Mouse (Mus musculus) kidney, embryonic 16.5 days (tissue): ENCODE measurements around the gene Tm2d3. TPM values are rescaled to one million over a fixed set of nuclear protein-coding genes. Genes with fewer than 3 reads are reported as not detected.

Source experiments
- ATAC-seq: fragments of 200-750 bp; cut with Nextera tagmentation; 2 replicates; pipeline ENCODE4 v1.8.0; 2017; ENCODE audit warnings: moderate TSS enrichment; ENCODE audit not compliant: low FRiP score, low TSS enrichment
- H3K27ac ChIP-seq: fragments of 300-500 bp; sonication (generic); 2 replicates; pipeline ENCODE4 v1.5.1; 2014; ENCODE audit warnings: low read length
- H3K27me3 ChIP-seq: fragments of 300-500 bp; sonication (generic); 2 replicates; pipeline ENCODE4 v1.6.1; 2014; ENCODE audit warnings: low read length, control low read depth, mixed read lengths; ENCODE audit not compliant: insufficient read depth
- H3K36me3 ChIP-seq: fragments of 300-500 bp; sonication (generic); 2 replicates; pipeline ENCODE4 v1.6.1; 2014; ENCODE audit warnings: low read length, control low read depth, mixed read lengths; ENCODE audit not compliant: insufficient read depth
- H3K4me1 ChIP-seq: fragments of 300-500 bp; sonication (generic); 2 replicates; pipeline ENCODE4 v1.6.1; 2014; ENCODE audit warnings: low read length, control low read depth, mixed read lengths; ENCODE audit not compliant: insufficient read depth
- H3K4me2 ChIP-seq: fragments of 300-500 bp; sonication (generic); replicated peaks from 2 replicates; pipeline ENCODE4 v1.6.1; 2014; ENCODE audit warnings: low read depth, low read length
- H3K4me3 ChIP-seq: fragments of 300-500 bp; sonication (generic); 2 replicates; pipeline ENCODE4 v1.5.1; 2014; ENCODE audit warnings: mild to moderate bottlenecking, low read length
- H3K9ac ChIP-seq: fragments of 300-500 bp; sonication (generic); replicated peaks from 2 replicates; pipeline ENCODE4 v1.6.1; 2014; ENCODE audit warnings: low read length
- H3K9me3 ChIP-seq: fragments of 300-500 bp; sonication (generic); 2 replicates; pipeline ENCODE4 v1.6.1; 2016; ENCODE audit warnings: low read length, control low read depth
- WGBS: fragments of 180-500 bp; shearing (Covaris S2); extraction: QIAGEN DNeasy Blood & Tissue Kit; methylation state at CpG from one replicate; pipeline ENCODE4 v1.1.7; 2014; 5-methylcytosine and 5-hydroxymethylcytosine counted together
- polyA plus RNA-seq: library from polyadenylated mRNA; unstranded; fragments of >200 nt; fragmentation: Nextera tagmentation; extraction: Ambion mirVana; gene quantifications from 2 replicates; pipeline ENCODE4 v1.2.1, GENCODE M21; 2015

Gene Tm2d3
- 103 and 107 TPM in 2 replicates for polyA plus RNA-seq

DNA sequence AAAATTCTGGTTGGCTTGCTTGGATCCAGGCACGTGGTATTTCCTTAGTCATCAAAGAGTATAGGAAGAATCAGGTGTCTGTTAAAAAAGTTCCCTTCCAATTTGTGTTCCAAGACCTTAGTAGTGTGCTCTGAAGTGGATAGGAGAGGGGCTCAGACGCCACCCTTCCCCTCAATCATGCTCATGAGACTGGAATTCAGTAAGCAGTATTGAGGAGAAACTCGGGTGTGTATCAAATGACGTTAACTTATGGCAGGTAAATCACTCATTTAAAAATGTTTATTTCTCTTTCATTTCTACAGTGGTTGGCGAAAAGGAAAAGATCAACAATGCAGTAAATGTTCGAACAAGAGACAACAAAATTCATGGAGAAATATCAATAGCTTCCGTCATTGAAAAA lies at the start of gene Tm2d3:
Gene Tm2d3 (plus strand): TSS at position 301 of the 400 bp plus-strand sequence.
- Histone ChIP-seq H3K27ac (no peak within 1 kb of the TSS), H3K4me1 (peaks cover 19% of the 10 kb centered on the region), H3K9ac (no peak within 1 kb of the TSS), H3K36me3 (peaks cover 7% of the 10 kb centered on the region), H3K4me2 (no peak within 1 kb of the TSS), H3K9me3 (no peaks in the 10 kb centered on the region), H3K4me3 (no peak within 1 kb of the TSS), H3K27me3 (no peaks in the 10 kb centered on the region)
- WGBS: 85% methylated on average over 7 of the region's 7 CpGs
- ATAC-seq: no peak

DNA sequence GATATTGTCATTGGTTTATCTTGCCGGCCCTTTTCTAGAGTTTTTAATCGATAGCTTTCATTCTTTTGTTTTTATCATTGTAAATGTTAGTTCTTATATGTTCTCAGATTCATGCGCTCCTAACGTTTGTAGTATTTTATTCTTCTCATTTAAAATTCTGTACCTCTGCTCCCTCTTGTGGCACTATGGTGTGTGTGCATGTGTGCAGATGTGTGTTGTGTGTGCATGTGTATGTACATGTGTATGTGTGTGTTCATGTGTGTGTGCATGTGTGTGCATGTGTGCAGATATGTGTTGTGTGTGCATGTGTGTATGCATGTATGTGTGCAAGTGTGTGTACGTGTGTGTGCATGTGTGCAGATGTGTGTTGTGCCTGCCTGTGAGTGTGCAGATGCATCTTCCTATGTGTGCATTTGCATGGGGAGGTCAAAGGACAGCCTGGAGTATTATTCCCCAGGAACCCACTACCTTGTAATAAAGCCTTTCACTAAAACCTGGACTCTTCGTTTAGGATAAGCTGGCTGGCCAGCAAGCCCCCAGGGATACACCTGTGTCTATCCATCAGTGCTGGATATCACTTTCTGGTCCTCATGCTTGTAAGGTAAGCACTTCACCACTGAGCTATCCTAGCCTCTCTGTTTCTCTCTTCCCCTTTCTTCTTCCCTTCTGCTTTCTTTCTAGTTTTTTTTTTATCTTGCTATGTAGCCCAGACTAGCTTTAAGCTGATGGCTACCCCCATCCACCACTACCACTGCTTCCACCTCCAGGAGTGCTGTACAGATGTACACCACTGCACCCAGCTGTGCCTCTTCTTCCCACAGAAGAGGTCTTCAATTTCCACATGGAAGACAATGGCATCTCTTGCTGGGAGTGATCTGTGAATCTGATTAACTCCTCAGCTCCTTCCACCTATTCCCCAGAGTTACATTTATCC lies 48.3 kb upstream of the Tm2d3 start:
- Histone ChIP-seq H3K4me1 (peaks cover 7% of the 10 kb centered on the region; the same call in 1 of the 2 replicates), H3K9me3 (no peaks in the 10 kb centered on the region)
- 73% methylated on average over 6 of the region's 6 CpGs for WGBS

DNA sequence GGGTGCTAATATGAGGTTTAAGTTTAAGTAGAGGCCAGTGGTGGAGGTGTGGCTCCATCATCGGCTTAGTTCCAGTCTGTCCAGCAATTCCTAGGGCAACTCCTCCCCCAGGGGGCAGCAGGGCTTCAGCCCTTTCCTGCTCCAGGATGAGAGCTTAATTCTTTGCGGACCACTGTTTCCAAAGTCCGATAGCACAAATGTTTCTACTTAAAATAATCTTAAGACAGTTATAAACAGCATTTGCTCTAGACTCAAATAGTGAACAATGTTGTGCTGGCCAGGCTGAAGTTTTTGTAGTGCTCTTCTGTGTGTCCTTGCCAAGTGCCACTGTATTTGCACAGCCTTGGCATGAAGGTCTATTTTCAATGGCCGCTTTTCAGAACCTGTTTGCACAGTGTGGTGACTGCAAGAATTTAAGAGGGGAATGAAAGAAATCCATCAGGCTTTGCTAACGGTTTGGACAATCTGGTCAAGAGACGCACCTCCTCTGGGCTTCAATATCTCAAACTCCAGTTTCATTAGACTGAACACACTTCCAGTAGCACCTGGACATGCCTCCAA lies 47.0 kb upstream of the Tm2d3 start:
- Histone ChIP-seq H3K27ac (no peak overlapping the region), H3K4me2 (peak overlapping the region; percentile 87), H3K4me1 (peaks cover 7% of the 10 kb centered on the region; the same call in 1 of the 2 replicates), H3K27me3 (peaks cover 7% of the 10 kb centered on the region), H3K9me3 (no peaks in the 10 kb centered on the region), H3K9ac (no peak overlapping the region), H3K36me3 (peaks cover 11% of the 10 kb centered on the region), H3K4me3 (peak overlapping the region; percentile 74)
- 27% methylated on average over 6 of the region's 6 CpGs for WGBS
- peak; percentile 11; the same call in 1 of the 2 replicates for ATAC-seq

More for the DNA sequence above, 48.3 kb upstream of the Tm2d3 start:
- Histone ChIP-seq H3K4me2 (no peak overlapping the region), H3K27ac (no peak overlapping the region), H3K27me3 (peaks cover 7% of the 10 kb centered on the region), H3K36me3 (0 out of 2 replicates have a peak, but pooled peaks cover 3% of the 10 kb centered on the region), H3K4me3 (no peak overlapping the region), H3K9ac (no peak overlapping the region)
- no peak for ATAC-seq

DNA sequence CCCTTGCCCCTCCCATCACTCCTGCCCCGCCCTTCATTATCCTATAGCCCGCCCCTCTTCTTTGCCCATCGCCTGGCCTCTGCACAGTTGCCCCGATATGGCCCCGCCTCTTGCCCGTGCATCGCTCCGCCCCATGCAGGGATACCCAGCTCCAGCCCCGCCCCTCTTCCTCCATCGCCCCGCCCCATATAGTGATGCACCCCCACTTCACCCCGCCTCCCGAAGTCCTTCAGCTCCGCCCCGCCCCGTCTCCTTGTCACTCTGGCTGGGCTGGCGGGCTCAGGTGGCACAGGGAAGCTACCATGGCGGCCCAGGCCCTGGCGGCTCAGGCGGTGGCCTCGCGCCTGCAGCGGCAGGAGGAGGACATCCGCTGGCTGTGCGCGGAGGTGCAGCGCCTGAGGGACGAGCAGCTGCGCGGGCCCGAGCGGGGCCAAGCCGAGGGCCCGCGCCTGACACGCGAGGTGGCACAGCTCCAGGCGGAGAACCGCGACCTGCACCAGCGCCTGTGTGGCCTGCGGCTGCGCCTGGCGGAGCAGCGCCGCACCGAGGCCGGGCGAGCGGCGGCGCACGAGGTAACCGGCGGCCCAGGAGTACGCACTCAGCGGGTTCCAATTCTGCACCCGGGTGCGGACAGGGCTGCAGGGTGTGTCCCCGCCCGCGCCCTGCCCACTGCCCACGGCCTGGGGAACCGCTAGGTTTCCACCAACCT lies 46.2 kb upstream of the Tm2d3 start, which contains the start of gene Tarsl2:
Gene Tarsl2 (plus strand): TSS at position 256 of the 709 bp plus-strand sequence.
- peaks cover 7% of the 10 kb centered on the region for H3K27me3 ChIP-seq
- H3K9me3 ChIP-seq: no peaks in the 10 kb centered on the region; the same call in 1 of the 2 replicates
- ATAC-seq: peak; percentile 97
- peak within 1 kb of the TSS; percentile 74 for H3K4me3 ChIP-seq
- H3K4me1 ChIP-seq: peaks cover 7% of the 10 kb centered on the region; the same call in 1 of the 2 replicates
- H3K9ac ChIP-seq: peak within 1 kb of the TSS; percentile 84
- H3K4me2 ChIP-seq: peak within 1 kb of the TSS; percentile 87
- H3K36me3 ChIP-seq: peaks cover 17% of the 10 kb centered on the region
- WGBS: under 1% methylated on average over 59 of the region's 64 CpGs
- H3K27ac ChIP-seq: peak within 1 kb of the TSS; percentile 78

DNA sequence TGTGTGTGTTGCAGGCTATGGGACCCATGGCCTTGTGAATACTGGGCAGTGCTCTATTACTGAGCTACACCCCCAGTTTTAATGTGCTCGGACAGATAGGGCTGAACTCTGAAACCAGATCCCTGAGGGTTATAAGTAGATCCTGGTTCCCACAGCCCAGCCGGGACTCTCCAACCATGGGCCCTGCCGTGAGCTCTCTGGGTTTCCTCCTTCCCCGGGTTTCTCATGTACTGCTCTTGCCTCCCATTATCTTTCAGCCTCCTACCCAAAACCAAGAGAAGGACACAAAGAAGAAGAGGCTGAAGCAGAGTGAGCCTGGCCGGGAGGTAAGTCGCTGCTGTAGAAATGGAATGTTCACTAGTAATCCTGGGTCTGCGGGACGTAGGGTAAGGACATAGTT lies 45.0 kb upstream of the Tm2d3 start:
- no peak overlapping the region for H3K4me3 ChIP-seq
- peaks cover 7% of the 10 kb centered on the region for H3K27me3 ChIP-seq
- ATAC-seq: no peak
- H3K4me1 ChIP-seq: peaks cover 7% of the 10 kb centered on the region; the same call in 1 of the 2 replicates
- H3K27ac ChIP-seq: no peak overlapping the region
- H3K4me2 ChIP-seq: no peak overlapping the region; the same call in 1 of the 2 replicates
- H3K9me3 ChIP-seq: no peaks in the 10 kb centered on the region; the same call in 1 of the 2 replicates
- H3K36me3 ChIP-seq: peaks cover 21% of the 10 kb centered on the region
- whole genome bisulfite sequencing: 73% methylated on average over 8 of the region's 8 CpGs
- H3K9ac ChIP-seq: no peak overlapping the region

DNA sequence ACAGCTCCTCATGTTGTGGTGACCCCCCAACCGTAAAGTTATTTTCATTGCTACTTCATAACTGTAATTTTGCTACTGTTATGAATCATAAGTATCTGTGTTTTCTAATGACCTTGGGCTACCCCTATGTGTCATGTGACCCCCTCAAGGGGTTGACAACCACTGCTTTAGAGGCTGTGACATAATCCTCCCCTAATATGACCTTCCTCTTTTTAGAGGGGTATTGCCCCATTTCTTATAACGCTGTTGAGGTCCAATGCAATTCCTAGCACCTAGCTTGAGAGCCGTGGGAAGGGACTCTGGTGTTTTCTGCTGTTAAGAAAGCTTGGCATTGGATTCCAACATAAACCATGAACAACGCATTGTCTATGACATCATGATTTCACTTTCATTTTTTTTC lies 40.3 kb upstream of the Tm2d3 start:
- 93% methylated on average over 4 of the region's 4 CpGs for WGBS
- H3K27me3 ChIP-seq: no peaks in the 10 kb centered on the region
- no peak overlapping the region for H3K9ac ChIP-seq
- no peak overlapping the region for H3K4me3 ChIP-seq
- no peak for ATAC-seq
- H3K4me2 ChIP-seq: no peak overlapping the region
- peaks cover 3% of the 10 kb centered on the region; the same call in 1 of the 2 replicates for H3K4me1 ChIP-seq
- peaks cover 29% of the 10 kb centered on the region for H3K36me3 ChIP-seq
- H3K27ac ChIP-seq: no peak overlapping the region
- H3K9me3 ChIP-seq: no peaks in the 10 kb centered on the region; the same call in 1 of the 2 replicates

DNA sequence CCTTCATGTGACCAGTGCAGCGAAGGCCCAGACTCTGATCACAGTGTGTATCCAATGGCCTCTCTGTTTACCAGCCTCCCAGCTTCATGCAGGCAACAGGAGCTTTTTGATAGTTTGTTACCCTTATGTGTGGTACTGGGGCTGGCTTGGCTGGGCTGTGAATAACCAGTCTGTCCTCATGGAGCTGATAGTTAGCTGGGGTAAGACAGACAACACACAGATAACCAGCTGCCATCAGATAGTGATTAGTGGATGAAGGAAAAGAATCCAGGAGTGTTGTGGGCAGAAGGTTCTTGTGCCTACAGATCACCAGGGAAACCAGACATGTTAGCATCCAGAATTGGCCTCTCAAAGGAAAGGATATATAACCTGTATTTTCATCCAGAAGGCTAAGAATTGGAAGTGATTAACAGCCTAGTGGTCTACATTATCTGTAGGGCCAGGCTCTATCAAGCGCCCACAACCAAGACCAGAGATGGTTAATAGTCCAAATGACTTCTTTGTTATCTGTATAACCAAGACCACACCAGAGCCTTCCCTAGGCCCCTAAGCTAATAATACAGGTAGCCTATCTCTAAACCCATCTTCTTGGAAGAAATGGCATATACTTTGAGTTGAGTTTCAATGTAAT lies 33.4 kb upstream of the Tm2d3 start:
- H3K27ac ChIP-seq: no peak overlapping the region
- no peak overlapping the region for H3K4me3 ChIP-seq
- no peaks in the 10 kb centered on the region for H3K9me3 ChIP-seq
- H3K4me1 ChIP-seq: no peaks in the 10 kb centered on the region
- H3K27me3 ChIP-seq: no peaks in the 10 kb centered on the region
- H3K9ac ChIP-seq: no peak overlapping the region
- 100% methylated on average over 2 of the region's 2 CpGs for WGBS
- H3K36me3 ChIP-seq: peaks cover 13% of the 10 kb centered on the region
- ATAC-seq: no peak
- no peak overlapping the region for H3K4me2 ChIP-seq

DNA sequence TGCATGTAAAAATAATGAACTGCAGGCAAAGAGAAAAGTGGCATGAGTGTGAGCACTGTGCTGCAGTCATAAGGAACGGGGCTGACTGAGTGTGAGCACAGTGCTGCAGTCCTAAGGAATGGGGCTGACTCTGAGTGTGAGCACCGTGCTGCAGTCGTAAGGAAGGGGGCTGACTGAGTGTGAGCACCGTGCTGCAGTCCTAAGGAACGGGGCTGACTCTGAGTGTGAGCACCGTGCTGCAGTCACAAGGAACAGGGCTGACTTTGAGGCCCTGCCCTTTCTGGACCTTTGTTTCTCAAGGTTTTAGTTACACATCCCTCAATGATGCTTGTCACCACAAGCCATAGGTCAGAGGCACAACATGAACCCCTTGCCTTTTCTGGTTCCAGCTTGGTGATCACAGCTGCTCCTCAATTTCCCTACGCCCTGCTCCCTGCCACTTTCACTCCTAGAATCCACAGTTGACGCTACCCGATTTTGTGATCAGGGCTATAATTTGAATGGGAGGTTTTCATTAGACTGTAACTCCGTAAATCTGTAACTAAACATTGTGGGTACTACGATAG lies 27.7 kb upstream of the Tm2d3 start:
- peak overlapping the region; percentile 31 for H3K4me2 ChIP-seq
- no peak overlapping the region for H3K4me3 ChIP-seq
- WGBS: 43% methylated on average over 11 of the region's 11 CpGs
- H3K9me3 ChIP-seq: no peaks in the 10 kb centered on the region
- 0 out of 2 replicates have a peak overlapping the region, but pooled peaks have one; percentile 15 for H3K9ac ChIP-seq
- H3K4me1 ChIP-seq: peaks cover 17% of the 10 kb centered on the region; the same call in 1 of the 2 replicates
- no peaks in the 10 kb centered on the region for H3K27me3 ChIP-seq
- 0 out of 2 replicates have a peak, but pooled peaks cover 5% of the 10 kb centered on the region for H3K36me3 ChIP-seq
- peak; percentile 74 for ATAC-seq
- H3K27ac ChIP-seq: peak overlapping the region; percentile 39; the same call in 1 of the 2 replicates
